Mouse (Mus musculus): Measurements from ENCODE around the gene Arrdc5. TPM values are rescaled to one million over a fixed set of nuclear protein-coding genes. Genes with fewer than 3 reads are reported as not detected.

The Arrdc5 gene
- total and polyA plus RNA-seq, 2 experiments from 2014 or later: not detected

DNA sequence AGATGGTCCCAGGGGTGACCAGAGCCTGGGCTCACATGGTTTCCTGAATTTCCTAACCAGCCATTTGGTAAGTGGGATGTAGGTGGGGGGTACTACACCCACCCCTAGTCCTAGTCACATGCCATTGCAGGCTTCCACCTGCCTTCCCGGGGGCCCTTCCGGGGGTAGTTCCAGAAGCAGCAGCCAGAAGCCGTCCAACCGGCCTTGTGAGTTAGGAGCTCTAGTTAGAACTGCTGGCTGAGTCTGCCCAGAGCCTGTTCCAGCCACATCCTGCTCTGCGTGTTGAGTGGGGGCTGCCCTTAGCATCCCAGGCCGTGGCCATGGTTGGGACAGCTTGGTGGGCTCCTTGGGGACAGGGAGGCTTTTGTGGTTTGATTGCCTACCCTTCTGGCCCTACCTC lies 8.0 kb upstream of the Arrdc5 start:
- H3K4me3 ChIP-seq (ENCODE audit: low read depth, low read length): no peak overlapping the region
- no peak overlapping the region for H3K4me2 ChIP-seq (ENCODE audit: low read depth, low read length)
- H3K27me3 ChIP-seq (ENCODE audit: control insufficient read depth, insufficient read depth, low read length): no peaks in the 10 kb centered on the region
- H3K4me1 ChIP-seq (ENCODE audit: control insufficient read depth, insufficient read depth): peaks cover 13% of the 10 kb centered on the region
- no peak for ATAC-seq (ENCODE audit: insufficient read depth, low read depth)
- no peaks in the 10 kb centered on the region for H3K9me3 ChIP-seq (replicated peaks; ENCODE audit: control insufficient read depth, low read length)
- TF ChIP-seq CTCF (IDR thresholded peaks at IDR 0.05; ENCODE audit: low read depth): no peak
- no peak for TF ChIP-seq EP300 (IDR thresholded peaks at IDR 0.05; ENCODE audit: low read depth)
- peaks cover 36% of the 10 kb centered on the region for H3K36me3 ChIP-seq (replicated peaks; ENCODE audit: control insufficient read depth, insufficient read depth, low read length)
- no peak for DNase-seq (ENCODE audit: low spot score)
- 60% methylated on average over 6 of the region's 6 CpGs for WGBS
- no peak overlapping the region for H3K9ac ChIP-seq (replicated peaks; ENCODE audit: low read depth, low read length)
- no peak overlapping the region for H3K27ac ChIP-seq (ENCODE audit: low read depth)

DNA sequence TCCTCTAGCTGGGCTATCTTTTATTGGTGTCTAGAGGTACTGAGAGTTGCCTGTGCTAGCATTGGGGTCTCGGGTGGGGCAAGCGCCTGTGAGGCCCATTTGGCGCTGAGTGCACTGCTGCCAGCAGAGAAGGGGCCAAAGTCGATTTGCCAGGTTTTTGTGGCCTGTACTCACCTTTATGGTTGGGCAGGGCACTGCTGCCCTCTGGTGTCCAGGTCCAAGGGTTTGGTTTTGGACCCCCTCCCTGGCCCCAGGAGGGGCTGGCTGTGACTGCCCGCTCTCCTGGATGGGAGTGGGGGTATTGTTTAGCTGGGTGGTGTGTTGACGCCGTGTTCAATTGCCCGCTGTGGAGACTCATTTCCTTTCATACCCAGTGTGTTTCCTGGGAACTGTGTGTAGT lies 5.7 kb upstream of the Arrdc5 start:
- H3K4me2 ChIP-seq (ENCODE audit: low read depth, low read length): peak overlapping the region; percentile 100; the same call in 1 of the 2 replicates
- peaks cover 17% of the 10 kb centered on the region; the same call in 1 of the 2 replicates for H3K36me3 ChIP-seq (replicated peaks; ENCODE audit: control insufficient read depth, insufficient read depth, low read length)
- DNase-seq (ENCODE audit: low spot score): no peak
- 62% methylated on average over 8 of the region's 8 CpGs for WGBS
- H3K27me3 ChIP-seq (ENCODE audit: control insufficient read depth, insufficient read depth, low read length): no peaks in the 10 kb centered on the region
- ATAC-seq (ENCODE audit: insufficient read depth, low read depth): no peak
- no peaks in the 10 kb centered on the region for H3K9me3 ChIP-seq (replicated peaks; ENCODE audit: control insufficient read depth, low read length)
- H3K9ac ChIP-seq (replicated peaks; ENCODE audit: low read depth, low read length): no peak overlapping the region; the same call in 1 of the 2 replicates
- peak; percentile 51 for TF ChIP-seq CTCF (IDR thresholded peaks at IDR 0.05; ENCODE audit: low read depth)
- no peak for TF ChIP-seq EP300 (IDR thresholded peaks at IDR 0.05; ENCODE audit: low read depth)
- H3K4me1 ChIP-seq (ENCODE audit: control insufficient read depth, insufficient read depth): peaks cover 22% of the 10 kb centered on the region
- no peak overlapping the region for H3K4me3 ChIP-seq (ENCODE audit: low read depth, low read length)
- H3K27ac ChIP-seq (ENCODE audit: low read depth): no peak overlapping the region

DNA sequence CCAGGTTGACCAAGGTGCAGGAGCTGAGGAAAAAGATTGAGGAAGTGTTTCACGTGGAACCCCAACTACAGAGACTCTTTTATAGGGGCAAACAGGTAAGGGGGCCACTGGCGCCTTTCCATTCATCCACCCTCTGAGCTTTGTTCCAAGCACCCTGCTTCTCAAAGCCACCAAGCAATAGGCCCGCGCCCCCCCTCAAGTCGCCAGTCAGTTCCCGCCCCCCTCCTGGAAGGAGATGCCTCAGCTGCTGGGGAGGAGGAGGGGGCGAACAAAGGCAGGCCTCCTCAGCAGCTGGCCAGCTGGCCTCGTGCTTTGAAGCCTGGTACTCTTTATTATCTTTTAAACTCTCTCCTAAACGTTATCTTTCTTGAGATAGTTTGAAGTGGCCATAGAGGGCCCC lies 5.1 kb upstream of the Arrdc5 start:
- no peak for DNase-seq (ENCODE audit: low spot score)
- Histone ChIP-seq H3K4me3 (ENCODE audit: low read depth, low read length) (peak overlapping the region; percentile 90; the same call in 1 of the 2 replicates), H3K36me3 (replicated peaks; ENCODE audit: control insufficient read depth, insufficient read depth, low read length) (peaks cover 10% of the 10 kb centered on the region; the same call in 1 of the 2 replicates), H3K4me2 (ENCODE audit: low read depth, low read length) (peak overlapping the region; percentile 100), H3K9ac (replicated peaks; ENCODE audit: low read depth, low read length) (0 out of 2 replicates have a peak overlapping the region, but pooled peaks have one; percentile 11), H3K27me3 (ENCODE audit: control insufficient read depth, insufficient read depth, low read length) (no peaks in the 10 kb centered on the region), H3K4me1 (ENCODE audit: control insufficient read depth, insufficient read depth) (peaks cover 22% of the 10 kb centered on the region), H3K9me3 (replicated peaks; ENCODE audit: control insufficient read depth, low read length) (no peaks in the 10 kb centered on the region), H3K27ac (ENCODE audit: low read depth) (no peak overlapping the region)
- 41% methylated on average over 9 of the region's 9 CpGs for WGBS
- no peak for ATAC-seq (ENCODE audit: insufficient read depth, low read depth)
- TF ChIP-seq EP300 (IDR thresholded peaks at IDR 0.05; ENCODE audit: low read depth) (no peak), CTCF (IDR thresholded peaks at IDR 0.05; ENCODE audit: low read depth) (no peak)

DNA sequence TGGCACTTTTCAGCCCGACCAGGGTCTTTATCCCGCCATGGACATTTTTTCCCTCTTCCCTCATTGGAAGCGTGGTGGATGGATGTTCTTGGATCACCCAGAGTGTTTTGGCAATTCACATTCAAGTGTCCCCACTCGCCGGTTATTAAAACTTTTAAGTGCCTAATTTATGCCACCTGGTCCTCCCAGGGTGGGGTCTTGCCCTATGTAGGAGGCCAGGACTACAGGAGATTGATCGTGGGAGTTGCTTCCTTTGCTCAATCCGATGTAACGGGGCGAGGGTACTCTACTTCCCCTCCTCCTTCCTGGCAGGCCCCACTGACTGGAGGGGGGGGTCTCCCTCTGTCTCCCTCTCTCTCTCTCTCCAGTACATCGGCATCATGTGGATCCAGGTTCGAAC lies 4.6 kb upstream of the Arrdc5 start:
- H3K4me1 ChIP-seq (ENCODE audit: control insufficient read depth, insufficient read depth): peaks cover 22% of the 10 kb centered on the region
- no peaks in the 10 kb centered on the region for H3K27me3 ChIP-seq (ENCODE audit: control insufficient read depth, insufficient read depth, low read length)

DNA sequence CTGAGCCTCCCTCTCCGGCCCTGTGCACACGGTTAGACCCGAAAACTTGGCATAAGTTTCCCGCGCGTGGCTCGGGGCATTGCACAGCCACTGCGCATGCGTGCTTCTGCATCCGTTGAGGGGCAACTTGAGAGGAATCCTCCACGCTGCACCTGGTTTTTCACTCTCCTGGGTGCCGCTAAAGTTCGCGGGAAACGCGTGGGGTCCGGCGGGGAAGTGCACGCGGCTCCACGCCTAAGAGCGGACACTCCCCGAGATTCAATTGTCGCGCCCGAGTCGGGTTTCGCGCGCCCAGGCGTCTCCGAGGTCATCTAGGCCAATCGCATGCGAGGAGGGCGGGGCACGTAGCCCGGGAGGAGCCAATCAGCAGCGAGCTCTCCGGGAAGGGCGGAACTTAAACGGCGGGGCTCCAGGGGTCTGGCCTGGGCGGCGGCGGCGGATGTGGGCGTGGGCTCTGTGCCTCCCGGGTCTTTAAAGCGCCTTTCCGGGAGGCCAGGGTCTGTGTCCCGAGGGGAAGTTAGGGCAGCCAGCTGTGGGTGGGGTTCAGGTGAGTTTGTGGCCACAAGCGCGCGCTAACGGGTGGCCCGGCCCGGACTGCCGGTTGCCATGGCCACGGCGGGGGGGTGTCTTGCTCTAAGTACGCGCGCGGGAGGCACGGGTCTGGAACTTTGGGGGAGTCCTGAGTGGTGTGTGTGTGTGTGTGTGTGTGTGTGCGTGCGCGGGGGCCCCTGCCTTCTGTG lies 3.9 kb upstream of the Arrdc5 start:
- WGBS: under 1% methylated on average over 67 of the region's 68 CpGs
- Histone ChIP-seq H3K27ac (ENCODE audit: low read depth) (peak overlapping the region; percentile 82), H3K4me2 (ENCODE audit: low read depth, low read length) (peak overlapping the region; percentile 100), H3K36me3 (replicated peaks; ENCODE audit: control insufficient read depth, insufficient read depth, low read length) (0 out of 2 replicates have a peak, but pooled peaks cover 5% of the 10 kb centered on the region), H3K27me3 (ENCODE audit: control insufficient read depth, insufficient read depth, low read length) (no peaks in the 10 kb centered on the region), H3K4me3 (ENCODE audit: low read depth, low read length) (peak overlapping the region; percentile 90), H3K9me3 (replicated peaks; ENCODE audit: control insufficient read depth, low read length) (no peaks in the 10 kb centered on the region), H3K4me1 (ENCODE audit: control insufficient read depth, insufficient read depth) (peaks cover 22% of the 10 kb centered on the region), H3K9ac (replicated peaks; ENCODE audit: low read depth, low read length) (peak overlapping the region; percentile 65)
- ATAC-seq (ENCODE audit: insufficient read depth, low read depth) (peak; percentile 94), DNase-seq (ENCODE audit: low spot score) (peak; percentile 94)
- TF ChIP-seq CTCF (IDR thresholded peaks at IDR 0.05; ENCODE audit: low read depth) (no peak), EP300 (IDR thresholded peaks at IDR 0.05; ENCODE audit: low read depth) (peak; percentile 42; the same call in 1 of the 2 replicates)

More for the DNA sequence above, 4.6 kb upstream of the Arrdc5 start:
- TF ChIP-seq EP300 (IDR thresholded peaks at IDR 0.05; ENCODE audit: low read depth) (no peak), CTCF (IDR thresholded peaks at IDR 0.05; ENCODE audit: low read depth) (no peak)
- Histone ChIP-seq H3K9ac (replicated peaks; ENCODE audit: low read depth, low read length) (peak overlapping the region; percentile 57), H3K4me3 (ENCODE audit: low read depth, low read length) (peak overlapping the region; percentile 90), H3K4me2 (ENCODE audit: low read depth, low read length) (peak overlapping the region; percentile 100), H3K27ac (ENCODE audit: low read depth) (no peak overlapping the region), H3K9me3 (replicated peaks; ENCODE audit: control insufficient read depth, low read length) (no peaks in the 10 kb centered on the region), H3K36me3 (replicated peaks; ENCODE audit: control insufficient read depth, insufficient read depth, low read length) (0 out of 2 replicates have a peak, but pooled peaks cover 8% of the 10 kb centered on the region)
- 20% methylated on average over 11 of the region's 11 CpGs for WGBS
- DNase-seq (ENCODE audit: low spot score) (no peak), ATAC-seq (ENCODE audit: insufficient read depth, low read depth) (no peak)
